In the genomic region with DNA sequence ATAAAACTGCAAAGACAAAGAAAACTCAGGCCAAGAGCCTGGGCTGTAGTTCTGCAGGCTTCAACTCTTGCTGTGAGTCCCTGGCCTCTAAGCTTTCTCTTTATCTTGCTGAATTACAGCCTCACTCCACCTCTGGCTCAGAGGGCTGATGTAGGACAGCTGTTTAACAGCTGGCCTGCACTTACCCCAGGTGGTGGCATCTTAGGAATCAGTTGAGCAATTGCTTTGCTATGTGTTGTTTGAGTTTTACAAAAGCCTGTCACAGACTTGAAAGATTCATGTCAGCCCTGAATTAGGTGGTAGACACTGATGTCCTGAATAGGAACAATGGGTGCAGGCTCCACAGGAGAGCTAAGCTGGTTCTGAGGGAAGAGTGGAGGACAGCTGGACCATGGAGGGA, we compare ENCODE assay signal across 12 mouse cellular contexts. TPM values are rescaled to one million over a fixed set of nuclear protein-coding genes. Genes with fewer than 3 reads are reported as not detected.
DNase-seq lines count a peak whose midpoint lies in the region; ATAC-seq and TF ChIP-seq lines count a peak whose summit lies in the region.
"Had no signal": no experiment of that assay in that cellular context is flagged by ENCODE, and none has a peak within 500 bp of the region (broad histone marks: within the 10 kb centered on the region; RNA-seq: fewer than 3 reads in every experiment).

No protein-coding gene starts in this region.

- peaks cover 9% of the 10 kb centered on the region for H3K4me1 ChIP-seq in intestine, embryonic 16.5 days (ENCODE audit: control insufficient read depth, insufficient read depth, low read length)
- H3K4me1 ChIP-seq: embryonic facial prominence, embryonic 12.5 days; liver, embryonic 12.5 days had no signal

- no peak for TF ChIP-seq CTCF in left cerebral cortex, adult 2 months (IDR thresholded peaks at IDR 0.05)

- no peaks in the 10 kb centered on the region for H3K36me3 ChIP-seq in intestine, embryonic 16.5 days (ENCODE audit: control insufficient read depth, insufficient read depth, low read length)
- H3K36me3 ChIP-seq: embryonic facial prominence, embryonic 12.5 days; G1E; liver, embryonic 12.5 days had no signal

- H3K4me3 ChIP-seq in intestine, embryonic 16.5 days (ENCODE audit: low read length), result no peak overlapping the region
- no peak overlapping the region for H3K4me3 ChIP-seq in left cerebral cortex, adult 2 months
- H3K4me3 ChIP-seq: embryonic facial prominence, embryonic 12.5 days; liver, embryonic 12.5 days had no signal

- H3K9me3 ChIP-seq in intestine, embryonic 16.5 days (ENCODE audit: control insufficient read depth, low read length), result no peaks in the 10 kb centered on the region
- H3K9me3 ChIP-seq: embryonic facial prominence, embryonic 12.5 days; G1E; liver, embryonic 12.5 days had no signal

- no peak overlapping the region for H3K4me2 ChIP-seq in intestine, embryonic 16.5 days (ENCODE audit: low read depth, low read length)
- H3K4me2 ChIP-seq: embryonic facial prominence, embryonic 12.5 days; liver, embryonic 12.5 days had no signal

- ATAC-seq in intestine, embryonic 16.5 days, result peak; percentile 80
- ATAC-seq: inflammation-experienced regulatory T-cells, adult 6 months; liver, embryonic 12.5 days had no signal

- intact Hi-C loops in left cerebral cortex, adult 2 months (cut with DNase I), result no loop called here

- H3K27ac ChIP-seq in intestine, embryonic 16.5 days (ENCODE audit: low read length), result peak overlapping the region; percentile 30
- H3K27ac ChIP-seq in left cerebral cortex, adult 2 months, result no peak overlapping the region
- H3K27ac ChIP-seq: embryonic facial prominence, embryonic 12.5 days; liver, embryonic 12.5 days had no signal

- H3K27me3 ChIP-seq in intestine, embryonic 16.5 days (replicated peaks; ENCODE audit: control insufficient read depth, insufficient read depth, low read length), result no peaks in the 10 kb centered on the region
- H3K27me3 ChIP-seq: embryonic facial prominence, embryonic 12.5 days; liver, embryonic 12.5 days had no signal

- H3K9ac ChIP-seq in intestine, embryonic 16.5 days (ENCODE audit: low read depth, low read length), result no peak overlapping the region
- H3K9ac ChIP-seq: embryonic facial prominence, embryonic 12.5 days; liver, embryonic 12.5 days had no signal

- DNase-seq in urinary bladder, postnatal 14 days (ENCODE audit: low spot score), result peak; percentile 29
- no peak for DNase-seq in urinary bladder, postnatal 10 days (ENCODE audit: low spot score)
- DNase-seq in lung, postnatal 25 days (ENCODE audit: low spot score), result peak; percentile 63
- no peak for DNase-seq in frontal cortex, postnatal 10 days (ENCODE audit: low spot score in 2 of 2)
- DNase-seq in neural tube, embryonic 10.5 days (ENCODE audit: extremely low spot score, low spot score), result no peak
- no peak for DNase-seq in left cerebral cortex, adult 2 months (ENCODE audit: extremely low spot score in 1 of 2, low spot score in 2 of 2)
- DNase-seq: right cerebral cortex, postnatal 14 days had no signal

RNA-seq across cellular contexts. Expression of gene Lclat1, which starts 53.6 kb away (rescaled TPM):
- 31.6 and 42.0 TPM in 2 replicates for polyA plus RNA-seq in intestine, embryonic 16.5 days (2015; fragmentation: Nextera tagmentation; extraction: Ambion mirVana)
- 10 to 100 TPM; 38.5 to 40.2 TPM for total RNA-seq in left cerebral cortex, adult 2 months (2021)

Comparison
In these comparisons a context has a peak if more than half of its experiments do, and no peak if none do; other contexts are left out.
1. DNase-seq: peak in urinary bladder, postnatal 14 days (single experiment) and lung, postnatal 25 days (single experiment); none in urinary bladder, postnatal 10 days (single experiment), frontal cortex, postnatal 10 days (0 of 2), neural tube, embryonic 10.5 days (single experiment) and left cerebral cortex, adult 2 months (0 of 2).